Mouse (Mus musculus) brain, embryonic 14.5 days (tissue): ENCODE results near the gene Ppt2. TPM values are rescaled to one million over a fixed set of nuclear protein-coding genes. Genes with fewer than 3 reads are reported as not detected.

Source experiments
- DNase-seq: peaks from one replicate; pipeline ENCODE4 v3.0.0-alpha.2; 2011; ENCODE audit warnings: low read depth
- CTCF ChIP-seq: fragments of 200-500 bp; IDR thresholded peaks from 2 replicates; pipeline ENCODE4 v1.5.1; 2012; ENCODE audit warnings: inconsistent platforms, mild to moderate bottlenecking, moderate library complexity, borderline replicate concordance; ENCODE audit not compliant: insufficient read depth, insufficient read length; ENCODE audit errors: extremely low read depth
- POLR2A ChIP-seq: fragments of 200-500 bp; IDR thresholded peaks from 2 replicates; pipeline ENCODE4 v1.6.1; 2012; ENCODE audit warnings: mild to moderate bottlenecking, inconsistent platforms, borderline replicate concordance; ENCODE audit not compliant: poor library complexity, insufficient read depth, insufficient read length, severe bottlenecking; ENCODE audit errors: extremely low read depth
- polyA plus RNA-seq: library from polyadenylated mRNA; depleted of rRNA; stranded (reverse); fragments of >200 nt; gene quantifications from 2 replicates; pipeline ENCODE4 v1.2.3, GENCODE M21; 2012

The Ppt2 gene
- polyA plus RNA-seq, 1 experiment: 31.7 TPM

DNA sequence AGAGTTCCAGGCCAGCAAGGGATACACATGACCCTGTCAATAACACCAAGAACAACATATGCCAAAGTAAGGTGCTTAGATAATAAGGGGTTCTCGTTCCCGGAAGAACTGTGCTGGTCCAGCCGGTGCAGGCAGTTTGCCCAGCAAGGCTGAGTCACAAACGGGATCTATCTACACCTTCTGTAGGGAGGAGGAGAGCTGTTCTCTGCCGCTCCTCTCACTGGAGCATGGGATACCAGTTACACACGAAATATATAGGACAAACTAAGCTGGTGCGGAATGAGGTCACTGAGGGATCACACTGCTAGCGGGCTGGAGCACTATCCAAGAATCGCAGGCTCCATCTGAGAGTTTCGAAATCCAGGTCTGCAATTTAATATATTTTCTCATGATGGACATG lies 15.6 kb upstream of the Ppt2 start:
- DNase-seq: no peak
- TF ChIP-seq CTCF (no peak), POLR2A (no peak)

- no peak for DNase-seq
- TF ChIP-seq POLR2A (no peak), CTCF (no peak)
Measured at GRCm38 (mm10) chr17:34643379-34643778, 15.1 kb upstream of the Ppt2 start.

DNA sequence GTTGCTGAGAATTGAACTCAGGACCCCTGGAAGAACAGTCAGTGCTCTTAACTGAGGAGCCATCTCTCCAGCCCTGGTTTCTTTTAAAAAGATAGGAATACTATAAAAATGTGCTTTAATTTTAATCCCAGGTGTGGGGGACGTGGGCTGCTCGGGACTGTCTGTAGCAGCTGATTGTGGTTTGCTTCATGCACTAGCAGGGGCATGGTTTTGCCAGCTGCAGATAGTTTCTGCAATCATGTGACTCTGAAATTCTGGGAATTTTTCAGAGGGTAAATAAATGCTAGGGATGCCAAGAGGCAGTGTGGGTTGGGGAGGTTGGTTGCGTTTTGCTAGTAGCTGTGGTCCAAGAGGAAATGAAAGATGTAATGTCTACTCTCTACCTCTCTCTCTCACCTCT lies 13.6 kb upstream of the Ppt2 start:
- TF ChIP-seq POLR2A (no peak), CTCF (no peak)
- no peak for DNase-seq

DNA sequence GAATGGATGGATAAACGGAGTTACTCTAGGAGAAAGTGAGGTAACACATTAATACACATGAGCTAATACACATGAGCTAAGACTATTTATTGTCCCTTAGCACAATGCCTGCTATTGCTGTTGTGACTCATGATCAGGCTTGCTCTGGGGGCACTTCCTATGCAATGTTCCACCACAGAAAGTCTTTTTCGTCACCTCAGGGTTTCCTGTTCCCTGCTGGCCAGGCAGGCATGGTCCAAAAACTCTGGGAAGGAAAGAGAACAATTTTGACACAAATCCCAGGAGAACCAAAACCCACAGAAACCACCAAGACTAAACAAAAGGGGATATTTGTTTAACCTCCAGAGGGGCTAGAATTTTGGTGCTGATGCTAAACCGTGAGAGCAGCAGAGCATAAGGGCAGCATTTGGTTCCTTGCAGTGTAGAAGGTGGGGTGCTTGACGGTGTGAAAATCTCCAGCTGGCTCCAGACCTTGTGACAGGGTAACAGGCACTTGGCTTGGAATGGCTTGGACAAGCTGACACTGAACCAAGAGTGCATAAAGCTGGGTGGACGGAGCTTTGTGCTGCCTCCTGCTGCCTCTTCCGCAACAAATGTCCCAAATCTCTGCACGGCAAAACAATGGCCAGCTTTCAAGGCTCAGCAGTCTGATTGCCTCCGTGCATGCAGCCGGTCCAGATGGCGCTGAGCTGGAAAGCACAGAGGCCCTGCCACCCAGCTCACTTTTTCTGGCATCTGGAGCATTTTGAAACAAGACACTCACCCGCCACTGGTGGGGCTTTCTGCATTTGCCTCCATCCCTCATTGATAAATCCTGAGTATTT lies 12.7 kb upstream of the Ppt2 start:
- peak; percentile 85 for DNase-seq
- no peak for TF ChIP-seq POLR2A
- TF ChIP-seq CTCF: no peak

GRCm38 (mm10) chr17:34639461-34640255 lies 11.3 kb upstream of the Ppt2 start:
- DNase-seq: no peak
- TF ChIP-seq POLR2A: no peak
- TF ChIP-seq CTCF: no peak

- DNase-seq: no peak
Measured at GRCm38 (mm10) chr17:34637459-34637858, 9.1 kb upstream of the Ppt2 start.

DNA sequence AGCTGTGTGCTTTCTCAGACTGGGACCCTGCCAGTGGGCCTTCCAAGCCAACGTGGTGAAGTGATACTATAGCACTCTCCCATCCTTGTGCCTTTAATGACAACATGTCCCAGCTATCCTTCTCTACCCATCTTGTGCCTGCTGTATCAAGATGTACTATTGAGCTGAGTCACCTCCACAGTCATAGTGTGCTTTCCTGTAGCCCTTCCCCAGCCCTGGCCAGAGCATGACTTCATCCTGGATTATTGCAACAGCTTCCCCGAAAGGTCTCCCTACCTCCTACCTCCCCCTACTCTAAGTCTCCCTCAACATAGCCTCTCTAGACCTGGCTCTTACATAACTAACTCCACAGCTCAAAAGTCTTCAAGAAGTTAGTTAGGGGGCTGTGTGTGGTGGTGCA lies 7.4 kb upstream of the Ppt2 start:
- TF ChIP-seq CTCF (no peak), POLR2A (no peak)
- DNase-seq: no peak

More at GRCm38 (mm10) chr17:34637459-34637858, 9.1 kb upstream of the Ppt2 start:
- no peak for TF ChIP-seq CTCF
- TF ChIP-seq POLR2A: no peak

- TF ChIP-seq CTCF (no peak), POLR2A (no peak)
- DNase-seq: peak; percentile 64
Measured at GRCm38 (mm10) chr17:34632261-34632691, 4.0 kb upstream of the Ppt2 start.

GRCm38 (mm10) chr17:34631647-34632046 lies 3.3 kb upstream of the Ppt2 start:
- no peak for TF ChIP-seq CTCF
- no peak for DNase-seq

- no peak for TF ChIP-seq CTCF
- no peak for DNase-seq
Measured at GRCm38 (mm10) chr17:34630761-34631301, 2.5 kb upstream of the Ppt2 start.

DNA sequence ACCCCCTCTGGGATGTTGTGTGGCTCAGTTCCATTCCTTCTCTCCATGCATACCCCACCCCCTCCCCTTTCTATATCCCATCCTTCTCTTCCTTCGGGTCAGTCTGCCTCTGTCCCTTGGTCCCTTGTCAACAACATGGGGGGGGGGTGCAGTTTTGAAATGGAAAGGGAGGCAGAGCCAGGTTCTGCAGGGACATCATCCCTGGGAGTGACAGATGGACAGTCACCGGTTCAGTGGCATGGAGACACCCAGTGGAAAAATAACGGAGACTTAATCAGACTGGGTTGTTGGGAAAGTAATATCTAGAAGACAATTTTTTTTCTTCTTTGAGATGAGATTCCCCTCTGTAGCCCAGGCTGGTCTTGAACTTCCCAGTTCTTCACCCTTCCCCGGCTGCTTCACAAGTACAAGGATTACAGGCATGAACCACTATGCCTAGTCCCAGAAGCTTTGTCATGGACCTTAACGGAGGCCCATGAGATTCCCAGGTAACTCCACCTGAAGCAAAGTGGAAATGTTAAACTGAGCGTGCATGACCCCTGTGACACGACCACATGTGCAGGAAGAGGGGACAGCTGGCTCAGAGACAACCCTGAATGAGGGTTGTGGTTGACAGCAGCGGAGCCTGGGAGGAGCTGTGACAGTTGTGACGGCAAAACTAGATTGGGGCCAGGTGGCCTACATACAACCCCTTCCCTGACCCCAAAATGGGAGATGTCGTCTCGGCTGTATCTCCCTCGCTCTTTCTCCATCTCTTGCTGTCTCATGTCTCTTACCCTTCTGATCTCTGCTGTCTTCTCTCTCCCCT lies 1.7 kb upstream of the Ppt2 start:
- TF ChIP-seq CTCF (no peak), POLR2A (no peak)
- DNase-seq: no peak
